Mouse (Mus musculus): ENCODE results near the gene Best2.

Gene Best2

DNA sequence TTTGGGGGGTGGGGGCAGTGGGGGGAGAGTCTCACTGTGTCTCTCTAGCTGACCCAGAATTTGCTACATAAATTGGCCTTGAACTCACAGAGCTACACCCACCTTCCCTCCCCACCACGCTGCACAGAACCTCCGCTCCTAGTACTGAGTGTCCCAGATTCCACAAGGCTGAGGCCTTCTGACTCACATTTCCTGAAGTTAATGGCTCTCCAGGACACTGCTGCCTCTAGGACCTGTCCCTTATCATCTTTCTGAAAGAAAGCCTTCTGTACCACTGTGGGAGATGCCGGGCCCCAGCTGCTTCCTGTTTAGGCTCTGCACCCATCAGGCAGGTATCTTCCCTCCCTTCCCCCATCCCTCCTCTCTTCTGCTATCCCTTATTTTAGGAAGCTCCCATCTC is 47.7 kb downstream of the Best2 start:
- no peak for DNase-seq (ENCODE audit: low spot score)

DNA sequence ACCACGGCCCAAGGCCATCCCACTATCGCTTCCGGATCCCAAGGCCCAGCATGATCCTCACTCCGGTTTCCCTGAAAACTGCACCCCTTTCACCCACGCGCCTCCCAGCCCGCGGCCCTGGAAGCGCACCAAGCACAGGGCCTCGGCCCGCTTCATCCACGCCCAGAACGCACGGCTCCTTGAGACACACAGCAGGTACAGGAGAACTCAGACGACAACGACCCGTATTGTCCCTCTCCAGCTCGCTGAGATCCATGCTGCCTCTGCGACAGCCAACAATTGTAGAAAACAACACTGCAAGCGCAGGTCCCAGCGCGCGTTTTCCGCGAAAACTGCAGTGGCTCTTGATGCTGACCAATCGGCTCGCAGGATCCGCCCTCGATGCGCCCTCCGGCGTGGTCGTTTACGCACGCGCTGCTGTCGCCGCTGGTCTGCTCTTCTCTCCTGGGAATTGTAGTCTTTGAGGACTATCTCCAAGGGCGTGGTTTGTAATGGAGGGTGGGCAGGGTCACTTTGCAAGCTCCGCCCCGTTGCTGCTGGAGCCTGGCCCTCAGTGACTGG is 48.5 kb downstream of the Best2 start:
- DNase-seq (ENCODE audit: low spot score): peak; percentile 78

GRCm38 (mm10) chr8:84963952-84964351 is 50.4 kb downstream of the Best2 start:
- DNase-seq (ENCODE audit: low spot score): no peak

GRCm38 (mm10) chr8:84959811-84960210 is 54.5 kb downstream of the Best2 start:
- DNase-seq (ENCODE audit: low spot score): no peak
